Mouse (Mus musculus): ENCODE measurements around the gene Tie1. TPM values are rescaled to one million over a fixed set of nuclear protein-coding genes. Genes with fewer than 3 reads are reported as not detected.

Tie1 gene
- polyA plus RNA-seq (2014; fragmentation: Nextera tagmentation; extraction: Ambion mirVana) = 9.9 and 12.6 TPM in 2 replicates

DNA sequence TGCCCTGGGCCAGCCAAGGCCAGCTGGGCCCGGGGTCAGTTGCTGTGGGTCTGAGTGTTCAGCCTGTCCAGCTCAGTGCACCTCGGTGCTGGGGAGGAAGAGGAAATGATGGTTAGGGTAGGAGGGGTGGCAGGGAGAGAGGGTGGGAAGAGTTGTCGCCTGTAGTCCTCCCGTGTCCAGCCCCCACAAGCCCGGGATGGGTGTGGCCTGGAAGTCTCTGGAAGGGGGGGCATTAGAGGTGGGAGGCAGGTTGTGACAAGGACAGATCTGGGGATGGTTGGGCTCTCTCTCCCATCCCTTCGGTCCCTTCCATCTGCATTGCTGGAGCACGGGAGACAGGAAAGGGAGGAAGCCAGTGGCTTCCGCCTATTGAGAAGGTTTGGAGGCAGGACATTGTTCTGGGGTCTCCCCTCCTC lies at the start of gene Tie1:
Gene Tie1 (minus strand): TSS at position 345 of the 416 bp plus-strand sequence.
- WGBS = 82% methylated on average over 8 of the region's 8 CpGs
- H3K9me3 ChIP-seq (ENCODE audit: control insufficient read depth, low read length) = no peaks in the 10 kb centered on the region
- no peak within 1 kb of the TSS for H3K9ac ChIP-seq (ENCODE audit: low read length)
- H3K27me3 ChIP-seq (ENCODE audit: control insufficient read depth, insufficient read depth, low read length) = no peaks in the 10 kb centered on the region
- H3K27ac ChIP-seq (replicated peaks; ENCODE audit: low read depth, low read length) = no peak within 1 kb of the TSS
- no peak within 1 kb of the TSS for H3K4me3 ChIP-seq (ENCODE audit: low read depth, low read length)
- H3K4me1 ChIP-seq (ENCODE audit: control insufficient read depth, insufficient read depth, low read length) = no peaks in the 10 kb centered on the region
- no peak for DNase-seq (ENCODE audit: low spot score)
- no peak within 1 kb of the TSS for H3K4me2 ChIP-seq (ENCODE audit: low read depth, severe bottlenecking)
- ATAC-seq (ENCODE audit: insufficient number of reproducible peaks, low FRiP score, low TSS enrichment, low read depth) = no peak
- H3K36me3 ChIP-seq (ENCODE audit: control insufficient read depth, insufficient read depth, low read length) = no peaks in the 10 kb centered on the region

DNA sequence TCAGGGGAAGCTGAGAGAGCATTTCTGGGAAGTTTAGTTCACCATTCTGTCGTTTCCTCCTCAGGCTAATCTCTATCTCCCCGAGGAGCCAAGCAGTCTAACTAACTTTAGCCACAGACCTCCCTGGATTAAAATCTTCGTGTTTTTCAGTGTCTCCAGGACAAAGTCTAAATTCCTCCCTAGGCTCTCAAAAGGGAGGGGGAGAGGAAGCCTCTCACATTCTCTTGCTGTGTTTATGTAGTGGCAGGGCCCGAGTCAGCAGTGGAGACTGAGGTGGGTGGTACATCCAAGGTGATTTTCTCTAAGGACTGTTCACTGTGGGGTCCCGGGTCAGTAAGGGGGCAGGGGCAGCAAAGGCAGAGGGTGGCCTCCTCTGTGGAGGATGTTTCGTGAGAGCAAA lies 47.9 kb upstream of the Tie1 start:
- WGBS = 42% methylated on average over 6 of the region's 6 CpGs
- ATAC-seq (ENCODE audit: insufficient number of reproducible peaks, low FRiP score, low TSS enrichment, low read depth) (no peak), DNase-seq (ENCODE audit: low spot score) (no peak)
- Histone ChIP-seq H3K27me3 (ENCODE audit: control insufficient read depth, insufficient read depth, low read length) (0 out of 2 replicates have a peak, but pooled peaks cover 2% of the 10 kb centered on the region), H3K27ac (replicated peaks; ENCODE audit: low read depth, low read length) (no peak overlapping the region), H3K4me2 (ENCODE audit: low read depth, severe bottlenecking) (no peak overlapping the region), H3K9me3 (ENCODE audit: control insufficient read depth, low read length) (no peaks in the 10 kb centered on the region), H3K4me1 (ENCODE audit: control insufficient read depth, insufficient read depth, low read length) (no peaks in the 10 kb centered on the region), H3K9ac (ENCODE audit: low read length) (no peak overlapping the region), H3K4me3 (ENCODE audit: low read depth, low read length) (no peak overlapping the region), H3K36me3 (ENCODE audit: control insufficient read depth, insufficient read depth, low read length) (no peaks in the 10 kb centered on the region)

DNA sequence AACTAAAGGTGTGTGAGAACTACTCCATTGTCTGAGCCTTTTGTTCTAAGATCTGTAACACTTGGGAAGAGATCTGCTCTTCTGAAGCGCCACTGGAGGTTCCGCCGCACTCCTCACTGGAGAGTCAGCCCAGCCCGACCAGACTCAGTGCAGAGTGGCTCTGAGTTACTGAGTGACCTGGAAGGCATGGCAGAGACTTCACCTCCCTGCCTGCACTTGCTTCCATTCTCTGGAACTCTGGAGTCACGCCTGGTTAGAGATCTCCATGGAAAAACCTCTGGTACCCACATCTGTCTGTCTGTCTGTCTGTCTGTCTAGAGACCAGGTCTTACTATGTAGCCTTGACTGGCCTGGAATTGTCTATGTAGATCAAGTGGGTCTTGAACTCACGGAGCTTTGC lies 45.7 kb upstream of the Tie1 start:
- Histone ChIP-seq H3K9me3 (ENCODE audit: control insufficient read depth, low read length) (no peaks in the 10 kb centered on the region), H3K36me3 (ENCODE audit: control insufficient read depth, insufficient read depth, low read length) (no peaks in the 10 kb centered on the region), H3K4me1 (ENCODE audit: control insufficient read depth, insufficient read depth, low read length) (no peaks in the 10 kb centered on the region), H3K27me3 (ENCODE audit: control insufficient read depth, insufficient read depth, low read length) (no peaks in the 10 kb centered on the region), H3K4me2 (ENCODE audit: low read depth, severe bottlenecking) (no peak overlapping the region), H3K27ac (replicated peaks; ENCODE audit: low read depth, low read length) (no peak overlapping the region), H3K4me3 (ENCODE audit: low read depth, low read length) (no peak overlapping the region), H3K9ac (ENCODE audit: low read length) (no peak overlapping the region)
- WGBS = 82% methylated on average over 6 of the region's 6 CpGs
- DNase-seq (ENCODE audit: low spot score) (no peak), ATAC-seq (ENCODE audit: insufficient number of reproducible peaks, low FRiP score, low TSS enrichment, low read depth) (no peak)

DNA sequence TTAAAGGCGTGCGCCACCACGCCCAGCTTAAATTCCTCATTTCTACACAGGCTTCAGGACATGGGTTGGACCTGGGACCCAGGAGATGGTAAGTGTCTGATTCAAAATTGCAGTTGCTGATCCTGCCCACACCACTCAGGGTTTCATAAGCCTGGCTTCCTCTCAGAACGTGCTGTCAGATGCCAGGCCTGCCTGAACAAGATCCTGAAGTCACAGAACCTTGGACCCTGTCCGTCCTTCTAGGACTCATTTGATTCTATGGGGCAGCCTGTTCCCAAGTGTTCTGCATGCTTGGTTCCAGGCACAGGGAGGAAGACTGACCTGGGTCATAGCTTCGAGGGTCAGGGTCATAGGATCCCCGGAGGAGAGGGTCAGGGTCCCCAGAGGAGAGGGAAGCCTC lies 43.7 kb upstream of the Tie1 start:
- Histone ChIP-seq H3K27me3 (ENCODE audit: control insufficient read depth, insufficient read depth, low read length) (no peaks in the 10 kb centered on the region), H3K4me1 (ENCODE audit: control insufficient read depth, insufficient read depth, low read length) (no peaks in the 10 kb centered on the region), H3K9me3 (ENCODE audit: control insufficient read depth, low read length) (no peaks in the 10 kb centered on the region), H3K4me2 (ENCODE audit: low read depth, severe bottlenecking) (no peak overlapping the region), H3K36me3 (ENCODE audit: control insufficient read depth, insufficient read depth, low read length) (no peaks in the 10 kb centered on the region), H3K27ac (replicated peaks; ENCODE audit: low read depth, low read length) (no peak overlapping the region), H3K9ac (ENCODE audit: low read length) (no peak overlapping the region), H3K4me3 (ENCODE audit: low read depth, low read length) (no peak overlapping the region)
- ATAC-seq (ENCODE audit: insufficient number of reproducible peaks, low FRiP score, low TSS enrichment, low read depth) (no peak), DNase-seq (ENCODE audit: low spot score) (no peak)
- 83% methylated on average over 7 of the region's 7 CpGs for WGBS

DNA sequence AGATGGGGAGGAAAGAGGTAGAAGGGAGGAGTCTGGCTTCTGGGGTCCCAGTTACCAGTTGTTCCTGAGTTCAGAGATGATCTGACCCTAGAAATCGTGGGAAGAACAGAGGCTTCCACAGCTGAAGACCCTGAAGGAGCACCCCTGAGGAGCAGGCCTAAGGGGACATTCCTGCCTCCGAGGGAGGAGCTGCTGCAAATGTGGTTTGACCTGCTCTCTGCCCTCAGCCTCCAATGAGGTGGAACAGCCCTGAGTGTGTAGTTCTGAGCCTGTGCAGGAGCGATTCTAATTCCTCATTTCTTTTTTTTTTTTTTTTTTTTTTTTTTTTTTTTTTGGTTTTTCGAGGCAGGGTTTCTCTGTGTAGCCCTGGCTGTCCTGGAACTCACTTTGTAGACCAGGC lies 43.3 kb upstream of the Tie1 start:
- no peaks in the 10 kb centered on the region for H3K36me3 ChIP-seq (ENCODE audit: control insufficient read depth, insufficient read depth, low read length)
- H3K4me1 ChIP-seq (ENCODE audit: control insufficient read depth, insufficient read depth, low read length) = no peaks in the 10 kb centered on the region
- no peak overlapping the region for H3K4me3 ChIP-seq (ENCODE audit: low read depth, low read length)
- no peaks in the 10 kb centered on the region for H3K9me3 ChIP-seq (ENCODE audit: control insufficient read depth, low read length)
- no peaks in the 10 kb centered on the region for H3K27me3 ChIP-seq (ENCODE audit: control insufficient read depth, insufficient read depth, low read length)
- no peak overlapping the region for H3K9ac ChIP-seq (ENCODE audit: low read length)
- H3K27ac ChIP-seq (replicated peaks; ENCODE audit: low read depth, low read length) = no peak overlapping the region
- DNase-seq (ENCODE audit: low spot score) (no peak), ATAC-seq (ENCODE audit: insufficient number of reproducible peaks, low FRiP score, low TSS enrichment, low read depth) (no peak)
- no peak overlapping the region for H3K4me2 ChIP-seq (ENCODE audit: low read depth, severe bottlenecking)
- WGBS = 64% methylated on average over 3 of the region's 4 CpGs

DNA sequence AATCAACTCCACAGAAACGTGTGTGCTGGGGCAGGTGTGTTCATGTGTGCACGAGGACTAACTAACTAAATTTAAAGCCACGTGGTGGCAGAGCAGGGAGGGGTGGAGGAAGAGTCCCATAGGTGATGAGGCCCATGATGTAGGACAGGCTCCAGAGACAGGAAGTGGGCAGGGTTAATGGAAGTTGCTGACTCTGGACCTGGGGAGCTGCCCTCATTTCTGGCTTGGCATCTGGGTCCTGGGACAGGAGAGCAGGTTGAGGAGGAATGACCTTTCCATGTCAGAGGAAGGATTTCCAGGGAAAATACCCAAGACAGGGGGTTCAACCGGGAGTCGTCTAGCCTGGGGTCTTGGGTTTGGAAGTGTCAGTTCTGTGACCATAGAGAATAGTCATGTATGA lies 42.8 kb upstream of the Tie1 start:
- Histone ChIP-seq H3K27ac (replicated peaks; ENCODE audit: low read depth, low read length) (no peak overlapping the region), H3K9ac (ENCODE audit: low read length) (no peak overlapping the region), H3K27me3 (ENCODE audit: control insufficient read depth, insufficient read depth, low read length) (no peaks in the 10 kb centered on the region), H3K4me3 (ENCODE audit: low read depth, low read length) (no peak overlapping the region), H3K36me3 (ENCODE audit: control insufficient read depth, insufficient read depth, low read length) (no peaks in the 10 kb centered on the region), H3K4me1 (ENCODE audit: control insufficient read depth, insufficient read depth, low read length) (no peaks in the 10 kb centered on the region), H3K9me3 (ENCODE audit: control insufficient read depth, low read length) (no peaks in the 10 kb centered on the region), H3K4me2 (ENCODE audit: low read depth, severe bottlenecking) (no peak overlapping the region)
- WGBS = 71% methylated on average over 5 of the region's 5 CpGs
- DNase-seq (ENCODE audit: low spot score) (no peak), ATAC-seq (ENCODE audit: insufficient number of reproducible peaks, low FRiP score, low TSS enrichment, low read depth) (no peak)

DNA sequence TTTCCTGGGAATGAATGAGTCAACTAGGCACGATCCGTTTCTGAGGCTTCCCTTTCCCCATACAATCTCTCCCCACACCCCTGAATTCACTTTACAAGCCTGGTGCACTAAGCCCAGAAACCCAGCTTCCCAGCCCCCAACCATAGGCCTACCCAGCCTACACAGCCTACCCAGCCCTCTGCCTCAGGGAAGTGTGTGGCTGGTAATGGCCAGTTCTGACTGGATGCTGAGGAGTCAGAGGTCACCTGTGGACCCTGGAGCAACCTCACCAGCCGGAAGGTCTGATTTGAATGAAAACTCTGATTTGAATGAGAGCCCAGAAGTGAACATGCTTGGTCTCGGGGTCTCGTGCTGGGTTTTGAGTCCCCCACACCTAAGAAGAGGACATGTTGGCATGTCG lies 37.9 kb upstream of the Tie1 start:
- Histone ChIP-seq H3K36me3 (ENCODE audit: control insufficient read depth, insufficient read depth, low read length) (no peaks in the 10 kb centered on the region), H3K4me3 (ENCODE audit: low read depth, low read length) (no peak overlapping the region), H3K27ac (replicated peaks; ENCODE audit: low read depth, low read length) (no peak overlapping the region), H3K4me1 (ENCODE audit: control insufficient read depth, insufficient read depth, low read length) (0 out of 2 replicates have a peak, but pooled peaks cover 3% of the 10 kb centered on the region), H3K4me2 (ENCODE audit: low read depth, severe bottlenecking) (no peak overlapping the region), H3K27me3 (ENCODE audit: control insufficient read depth, insufficient read depth, low read length) (no peaks in the 10 kb centered on the region), H3K9me3 (ENCODE audit: control insufficient read depth, low read length) (no peaks in the 10 kb centered on the region), H3K9ac (ENCODE audit: low read length) (no peak overlapping the region)
- ATAC-seq (ENCODE audit: insufficient number of reproducible peaks, low FRiP score, low TSS enrichment, low read depth) = no peak
- DNase-seq (ENCODE audit: low spot score) = no peak
- 88% methylated on average over 6 of the region's 6 CpGs for WGBS

DNA sequence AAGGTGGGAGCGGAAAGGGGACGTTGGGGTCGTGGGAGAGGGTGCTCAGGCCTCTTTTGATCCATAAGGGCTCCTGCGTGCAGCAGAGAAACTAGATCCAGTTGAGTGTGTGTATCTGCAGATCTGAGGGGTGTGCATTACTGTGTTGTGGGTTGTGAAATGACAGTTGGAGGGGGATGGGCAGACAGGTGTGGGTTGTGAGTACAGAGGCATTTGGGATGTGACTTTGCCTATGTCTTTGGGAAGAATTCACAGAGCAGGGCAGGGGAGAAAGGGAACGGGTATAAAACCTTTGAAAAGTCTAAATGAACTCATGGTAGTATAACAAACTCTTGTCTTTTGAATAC lies 37.4 kb upstream of the Tie1 start:
- Histone ChIP-seq H3K9ac (ENCODE audit: low read length) (no peak overlapping the region), H3K27me3 (ENCODE audit: control insufficient read depth, insufficient read depth, low read length) (no peaks in the 10 kb centered on the region), H3K4me3 (ENCODE audit: low read depth, low read length) (no peak overlapping the region), H3K36me3 (ENCODE audit: control insufficient read depth, insufficient read depth, low read length) (no peaks in the 10 kb centered on the region), H3K27ac (replicated peaks; ENCODE audit: low read depth, low read length) (no peak overlapping the region), H3K4me2 (ENCODE audit: low read depth, severe bottlenecking) (no peak overlapping the region), H3K9me3 (ENCODE audit: control insufficient read depth, low read length) (no peaks in the 10 kb centered on the region), H3K4me1 (ENCODE audit: control insufficient read depth, insufficient read depth, low read length) (0 out of 2 replicates have a peak, but pooled peaks cover 3% of the 10 kb centered on the region)
- 37% methylated on average over 5 of the region's 5 CpGs for WGBS
- no peak for DNase-seq (ENCODE audit: low spot score)
- ATAC-seq (ENCODE audit: insufficient number of reproducible peaks, low FRiP score, low TSS enrichment, low read depth) = no peak
